Mouse (Mus musculus): ENCODE data around the gene March8.

The March8 gene

DNA sequence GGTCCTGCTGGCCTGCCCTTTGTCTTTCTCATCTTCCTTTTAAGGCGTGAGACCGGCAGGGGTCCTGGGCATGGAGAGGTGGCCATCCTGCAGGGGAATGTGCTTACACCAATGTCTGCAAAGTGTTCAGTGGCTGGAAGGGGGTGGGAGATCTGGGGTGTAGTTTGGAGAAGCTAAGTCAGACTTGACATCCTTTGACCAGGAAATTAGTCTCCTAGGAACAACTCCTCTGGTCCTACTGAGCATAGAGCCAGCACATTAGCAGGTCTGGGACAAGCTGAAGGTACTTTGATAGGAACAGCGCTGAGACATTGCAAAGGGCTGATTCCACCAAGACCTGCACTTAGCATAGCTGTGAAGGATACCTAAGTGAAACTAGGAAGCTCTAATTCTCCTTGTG lies 73.9 kb downstream of the March8 start:
- no peak for DNase-seq (ENCODE audit: low spot score)

DNA sequence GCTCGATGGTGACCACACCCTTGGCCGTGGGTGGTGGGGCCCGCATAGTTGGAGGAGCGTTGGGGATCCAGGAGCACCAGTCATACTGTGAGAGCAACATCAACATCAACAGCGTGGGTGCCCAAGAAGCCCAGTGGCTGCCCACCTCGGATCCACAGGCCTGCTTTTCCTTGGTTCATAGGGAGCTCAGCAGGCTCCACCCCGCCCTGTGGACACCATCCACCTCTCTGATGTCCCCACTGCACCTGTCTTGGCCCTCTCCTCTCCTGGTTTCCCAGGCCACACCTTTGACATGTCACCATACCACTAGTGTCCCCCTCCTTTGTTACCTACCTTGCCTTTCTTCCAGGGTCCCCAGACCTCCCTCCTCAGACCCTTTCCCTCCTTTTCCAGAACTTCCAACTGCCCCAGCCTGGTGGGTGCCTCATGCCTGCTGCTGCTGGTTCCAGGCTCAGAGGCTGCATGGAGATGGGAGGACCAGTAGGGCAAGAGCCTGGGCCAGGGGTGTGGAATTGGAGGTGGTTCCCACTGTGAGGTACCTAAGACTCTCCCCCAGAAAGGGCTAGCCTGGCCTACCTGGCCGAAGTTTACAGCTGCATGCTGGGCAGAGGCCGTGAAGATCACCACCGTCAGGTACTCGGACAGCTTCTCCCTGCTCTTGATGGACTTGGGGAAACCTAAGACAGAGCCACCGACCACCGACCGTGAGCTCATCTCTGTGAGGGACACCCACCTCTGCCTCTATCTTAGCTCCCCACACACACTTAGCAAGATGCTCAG lies 74.9 kb downstream of the March8 start:
- no peak for DNase-seq (ENCODE audit: low spot score)

DNA sequence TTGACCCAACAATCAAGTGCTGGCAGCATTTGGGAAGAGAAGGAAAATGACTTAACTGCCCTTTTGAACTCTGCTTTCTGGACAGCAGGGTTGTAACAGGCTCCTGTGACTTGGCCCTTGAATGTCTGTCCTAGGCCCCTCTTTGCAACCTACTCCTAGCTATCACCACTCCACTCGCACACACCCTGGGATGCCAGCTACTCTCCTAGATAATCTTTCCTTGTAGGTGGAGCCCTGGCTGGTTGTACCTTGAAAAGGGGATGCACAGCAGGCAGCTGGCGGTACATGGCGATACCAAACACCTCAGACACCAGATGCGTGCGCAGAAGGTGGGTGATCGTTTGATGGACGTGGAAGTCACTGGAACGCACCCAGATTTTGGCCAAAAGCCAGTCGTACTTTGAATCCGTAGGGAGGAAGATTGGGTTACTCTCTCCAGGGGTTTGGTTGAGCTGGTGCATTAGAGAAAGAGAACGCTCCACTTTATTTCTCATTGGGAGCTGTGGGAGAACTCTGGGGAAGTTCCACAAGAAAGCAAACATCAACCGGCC lies 77.4 kb downstream of the March8 start:
- DNase-seq (ENCODE audit: low spot score): no peak

DNA sequence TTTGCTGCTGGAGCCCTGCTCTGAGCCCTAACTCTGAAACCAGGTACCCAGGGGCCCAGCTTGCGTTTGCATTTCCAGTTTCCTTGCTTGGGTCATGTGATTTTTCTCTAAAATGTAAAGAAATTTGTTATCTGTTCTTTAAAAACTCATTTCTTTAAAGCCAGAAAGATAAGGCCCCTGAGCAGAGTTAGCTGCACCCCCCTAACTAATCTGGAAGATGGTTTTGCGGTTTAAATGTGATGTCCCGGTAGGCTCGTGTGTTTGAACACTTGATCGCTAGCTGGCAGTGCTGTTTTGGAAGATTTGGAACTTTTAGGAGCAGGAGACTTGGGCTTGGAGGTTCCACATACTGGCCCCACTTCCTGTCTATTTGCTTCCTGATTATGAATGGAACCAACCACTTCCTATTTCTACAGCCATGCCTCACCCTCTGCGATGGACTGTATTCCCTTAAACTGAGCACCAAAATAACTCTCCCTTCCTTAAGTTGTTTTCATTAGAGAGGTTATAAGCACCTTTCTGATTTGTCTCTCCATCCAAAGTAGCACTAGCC lies 78.3 kb downstream of the March8 start:
- DNase-seq (ENCODE audit: low spot score): no peak

DNA sequence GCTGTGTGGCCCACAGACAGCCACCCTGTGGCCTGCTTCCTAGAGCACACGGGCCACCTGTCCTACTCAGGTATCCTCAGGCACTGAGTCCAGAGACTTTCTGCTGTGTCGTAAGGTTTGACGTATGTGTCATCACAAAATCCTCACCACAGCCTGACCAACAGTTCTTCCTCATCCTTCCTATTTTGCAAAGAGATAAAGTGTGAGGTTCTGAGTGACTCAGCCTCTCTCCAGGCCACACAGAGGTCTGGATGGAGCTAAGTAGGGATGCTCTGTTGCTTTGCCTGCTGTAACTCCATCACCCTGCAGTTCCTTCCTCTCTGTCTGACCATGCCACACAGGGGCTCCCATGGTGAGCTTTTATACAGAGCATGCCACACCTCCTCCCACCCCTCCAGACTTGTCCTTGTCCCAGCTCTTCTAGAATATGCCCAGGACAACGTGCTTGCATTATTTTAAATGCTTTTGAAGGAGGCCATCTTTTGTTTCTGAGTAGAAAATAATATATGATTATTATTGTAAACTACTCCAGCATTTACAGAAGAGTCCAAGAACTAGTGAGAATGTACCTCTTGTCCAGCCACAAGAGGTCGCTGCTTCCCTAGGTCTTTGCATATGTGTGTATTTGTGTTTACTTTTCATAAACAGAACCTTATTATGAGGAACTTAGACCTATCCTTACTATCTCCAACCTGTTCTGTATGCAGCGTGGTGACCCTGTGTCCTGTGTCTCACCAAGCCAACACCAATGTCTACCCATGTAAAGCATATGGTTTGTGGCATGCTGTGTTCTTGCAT lies 79.9 kb downstream of the March8 start:
- DNase-seq (ENCODE audit: low spot score): peak; percentile 36

DNA sequence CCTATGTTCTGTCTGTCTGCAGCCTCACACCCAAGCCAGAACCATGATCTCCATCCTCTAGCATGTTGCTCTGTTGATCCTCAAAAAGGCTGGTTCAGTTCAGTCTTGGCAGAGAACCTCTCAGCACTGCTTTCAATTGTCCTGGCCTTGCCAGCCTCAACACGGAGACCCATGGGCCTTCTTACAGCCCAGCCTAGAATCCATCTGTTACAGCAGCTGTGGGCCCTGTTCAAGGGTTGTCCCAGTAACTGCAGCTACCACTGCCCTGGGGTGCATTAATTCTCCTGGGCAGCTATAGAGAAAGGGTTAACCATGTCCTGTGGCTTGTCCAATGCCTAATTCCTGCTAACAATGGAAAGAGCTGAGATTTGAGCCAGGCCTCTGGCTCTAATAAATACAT lies 80.7 kb downstream of the March8 start:
- no peak for DNase-seq (ENCODE audit: low spot score)

DNA sequence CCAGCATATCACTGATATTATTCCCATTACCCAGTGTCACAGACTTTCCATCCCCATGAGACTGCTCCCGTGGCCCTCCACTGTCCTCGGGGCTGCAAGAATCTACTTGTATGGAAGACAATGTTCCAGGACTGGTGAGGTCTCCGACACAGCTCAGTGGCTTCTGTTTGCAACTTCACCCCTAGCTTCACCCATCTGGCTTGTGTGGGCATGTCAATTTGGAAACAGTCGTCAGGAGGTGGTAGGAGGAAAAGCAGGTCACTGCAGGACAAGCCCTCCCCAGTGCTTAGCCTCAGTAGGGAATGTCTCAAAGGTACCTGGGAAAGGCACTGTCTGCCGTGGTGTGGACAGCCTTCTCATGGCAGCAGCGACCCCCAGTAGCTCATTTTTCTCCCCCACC lies 81.9 kb downstream of the March8 start:
- DNase-seq (ENCODE audit: low spot score): no peak

DNA sequence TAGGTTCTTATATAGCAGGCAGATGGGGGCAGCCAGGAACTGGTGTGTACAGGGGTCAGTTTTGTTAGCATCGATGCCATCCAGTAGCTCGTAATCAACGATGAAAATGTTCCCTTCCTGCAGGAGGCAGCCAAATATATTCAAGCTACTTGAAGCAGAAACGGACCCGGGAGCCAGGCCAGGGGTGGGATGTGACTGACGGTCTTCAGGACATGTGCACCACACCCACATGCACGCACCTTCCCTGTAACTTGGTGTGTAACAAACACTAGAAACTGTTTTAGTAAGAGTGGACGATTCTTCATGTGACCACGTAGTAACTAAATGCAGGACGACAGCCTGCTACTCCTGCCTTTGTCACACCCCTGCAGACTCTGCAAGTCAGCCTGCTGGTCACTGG lies 82.4 kb downstream of the March8 start:
- no peak for DNase-seq (ENCODE audit: low spot score)

DNA sequence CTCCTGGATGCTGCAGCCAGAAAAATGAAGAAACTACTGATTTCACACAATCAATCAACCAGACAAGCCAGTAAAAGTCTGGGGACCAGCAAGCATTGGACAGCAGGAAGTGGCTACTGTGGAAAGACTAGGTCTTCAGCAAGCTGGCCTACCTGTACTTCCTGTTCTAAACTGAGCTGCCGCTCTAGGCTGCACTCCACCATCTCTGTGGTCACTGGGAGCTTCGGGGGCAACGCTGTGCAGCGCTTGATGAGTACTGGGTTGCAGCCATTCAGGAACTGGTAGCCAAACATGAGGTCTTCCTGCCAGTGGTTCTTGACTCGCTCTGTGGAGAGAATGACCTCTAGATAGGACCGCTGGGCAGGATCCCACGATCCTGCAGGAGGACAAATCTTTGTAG lies 85.2 kb downstream of the March8 start:
- DNase-seq (ENCODE audit: low spot score): no peak

DNA sequence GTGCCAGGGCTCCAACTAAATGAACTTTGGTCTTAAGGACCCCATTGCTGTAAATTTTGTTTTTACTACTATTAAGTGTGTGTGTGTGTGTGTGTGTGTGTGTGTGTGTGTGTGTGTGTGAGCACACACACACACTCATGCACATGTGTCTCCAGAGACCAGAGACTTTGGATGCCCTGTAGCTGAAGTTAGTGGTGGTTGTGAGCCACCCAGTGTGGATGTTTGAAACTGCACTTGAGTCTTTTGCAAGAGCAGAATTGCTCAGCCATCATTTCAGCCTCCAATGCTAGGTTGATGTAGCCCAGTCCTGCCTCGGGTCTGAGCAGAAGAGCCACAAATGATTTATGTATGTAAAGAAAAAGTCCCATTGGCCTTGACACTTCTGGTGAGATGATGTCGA lies 85.8 kb downstream of the March8 start:
- peak; percentile 67 for DNase-seq (ENCODE audit: low spot score)

DNA sequence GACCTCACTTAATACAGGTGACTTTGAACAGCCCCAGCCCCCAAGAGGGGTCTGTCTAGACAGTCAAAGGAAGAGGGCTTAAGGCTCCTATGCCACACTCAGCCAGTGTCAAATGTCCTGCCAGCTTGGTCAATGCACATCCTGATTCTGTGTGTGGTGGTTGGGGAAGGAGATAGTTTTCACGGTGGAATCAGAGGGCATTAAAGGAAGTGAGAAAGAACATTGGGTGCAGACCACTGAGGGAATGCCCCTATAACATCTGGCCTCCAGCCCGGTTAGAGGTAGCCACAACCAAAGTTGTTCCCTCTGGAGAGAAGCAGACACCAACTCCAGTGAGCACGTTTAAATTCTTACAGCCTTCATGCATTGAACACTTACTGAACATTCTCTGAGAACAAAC lies 89.7 kb downstream of the March8 start:
- no peak for DNase-seq (ENCODE audit: low spot score)

DNA sequence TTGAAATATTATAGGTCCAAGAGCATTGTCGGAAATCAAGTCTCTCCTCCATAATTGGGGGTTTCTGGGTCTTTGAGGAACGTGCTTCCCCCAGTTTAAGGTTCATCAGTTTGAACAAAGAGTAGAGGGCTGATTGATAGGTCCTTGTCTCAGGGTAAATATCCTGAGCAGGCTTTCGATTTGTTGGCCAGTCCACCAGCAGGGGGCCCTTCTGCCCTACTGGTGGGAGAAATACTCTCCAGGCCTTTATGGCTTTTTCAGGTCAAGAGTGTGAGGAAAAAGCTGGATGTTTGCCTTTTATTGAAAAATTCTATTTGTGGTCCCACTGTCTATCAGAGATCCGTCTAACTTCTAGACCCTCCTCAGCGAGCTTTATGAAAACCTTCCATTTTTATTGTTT lies 90.5 kb downstream of the March8 start:
- DNase-seq (ENCODE audit: low spot score): peak; percentile 33

DNA sequence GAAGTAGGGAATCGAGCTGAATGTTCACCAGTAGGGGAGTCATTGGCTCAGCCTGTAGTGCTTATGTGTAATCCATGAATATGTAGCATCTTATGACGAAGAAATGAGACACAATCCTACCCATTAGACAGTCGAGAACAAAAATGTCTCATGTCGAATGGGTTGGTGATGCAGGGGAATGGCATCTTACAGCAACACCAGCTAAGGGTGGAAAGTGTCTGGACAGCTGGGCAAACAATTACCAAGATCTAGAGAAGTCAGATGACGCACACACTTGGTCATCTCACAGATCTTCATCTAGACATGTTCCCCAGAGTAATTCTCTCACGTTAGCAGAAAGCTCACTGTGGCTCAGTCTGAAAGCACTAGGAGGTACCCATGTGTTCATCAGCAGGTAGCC lies 101.0 kb downstream of the March8 start:
- DNase-seq (ENCODE audit: low spot score): no peak

DNA sequence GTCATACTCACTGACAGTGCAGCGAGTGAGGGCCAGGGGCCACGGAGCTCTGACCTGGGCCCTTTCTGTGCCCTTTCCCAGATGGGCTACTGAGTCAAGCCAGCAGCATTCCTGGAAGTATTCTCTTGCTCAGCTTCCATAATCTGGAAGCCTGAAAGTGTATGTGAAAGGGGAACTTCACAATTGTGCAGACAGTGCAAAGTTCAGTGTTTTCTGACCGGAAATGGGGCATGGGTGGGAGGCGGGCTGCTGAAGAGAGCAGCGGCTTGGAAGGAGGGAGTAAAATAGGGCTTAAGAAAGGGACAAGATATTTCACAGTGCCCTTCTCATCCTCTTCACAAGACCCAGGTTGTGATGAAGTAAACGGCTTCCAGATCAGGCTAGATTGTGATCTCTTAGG lies 101.7 kb downstream of the March8 start:
- no peak for DNase-seq (ENCODE audit: low spot score)

DNA sequence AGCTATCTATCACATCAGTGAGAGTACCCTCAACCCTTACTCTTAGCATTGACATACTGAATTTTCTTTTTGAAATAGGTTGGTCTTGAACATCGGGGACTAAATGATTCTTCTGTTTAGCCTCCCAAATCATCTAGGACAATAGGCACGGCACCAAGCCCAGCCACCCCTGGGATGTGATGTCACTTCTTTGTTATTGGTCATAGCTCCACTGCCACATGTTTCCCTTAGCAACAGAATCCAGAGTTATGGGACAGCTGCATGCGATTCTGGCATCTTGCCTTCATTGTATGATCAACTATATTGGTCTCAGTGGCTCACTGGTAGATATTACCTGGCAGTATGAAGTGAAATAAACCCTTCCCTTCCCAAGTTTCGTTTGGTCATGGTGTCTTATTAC lies 102.6 kb downstream of the March8 start:
- DNase-seq (ENCODE audit: low spot score): no peak

DNA sequence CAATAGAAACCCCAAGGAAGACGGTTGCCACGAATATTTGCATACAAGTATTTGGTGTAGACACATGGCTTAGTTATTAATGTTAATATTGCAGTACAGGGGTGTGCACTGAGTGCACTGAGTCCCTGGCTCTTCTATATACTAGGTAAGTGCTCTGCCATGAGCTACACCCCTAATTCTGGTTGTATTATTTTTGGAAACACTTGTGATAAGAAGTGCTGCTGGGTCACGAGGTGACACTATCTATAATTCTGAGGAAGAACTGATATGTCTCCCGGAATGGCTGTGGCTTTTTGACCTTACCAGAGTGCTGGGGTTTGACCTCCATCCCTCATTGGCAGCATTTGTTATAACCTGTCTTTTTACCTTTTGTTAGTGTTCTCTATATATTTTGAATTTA lies 103.0 kb downstream of the March8 start:
- no peak for DNase-seq (ENCODE audit: low spot score)

DNA sequence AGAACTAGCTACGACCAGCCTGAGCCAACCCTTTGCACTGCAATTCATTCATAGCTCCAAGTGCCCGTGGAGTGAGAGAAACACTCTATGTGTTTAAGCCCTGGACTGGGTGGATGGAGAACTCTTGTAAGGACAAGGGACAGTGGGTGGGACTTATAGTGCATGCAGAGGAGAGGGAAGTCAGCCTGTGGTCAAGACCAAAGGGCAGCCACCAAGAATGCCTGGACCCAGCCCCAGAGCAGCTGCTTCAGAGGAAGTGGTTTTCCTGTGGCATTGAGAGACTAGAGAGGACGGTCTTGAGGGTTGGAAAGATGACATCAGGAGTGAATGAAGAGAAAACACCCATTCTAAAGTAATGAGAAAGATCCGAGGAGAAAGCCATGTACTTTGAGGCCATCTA lies 118.0 kb downstream of the March8 start:
- no peak for DNase-seq (ENCODE audit: low spot score)

DNA sequence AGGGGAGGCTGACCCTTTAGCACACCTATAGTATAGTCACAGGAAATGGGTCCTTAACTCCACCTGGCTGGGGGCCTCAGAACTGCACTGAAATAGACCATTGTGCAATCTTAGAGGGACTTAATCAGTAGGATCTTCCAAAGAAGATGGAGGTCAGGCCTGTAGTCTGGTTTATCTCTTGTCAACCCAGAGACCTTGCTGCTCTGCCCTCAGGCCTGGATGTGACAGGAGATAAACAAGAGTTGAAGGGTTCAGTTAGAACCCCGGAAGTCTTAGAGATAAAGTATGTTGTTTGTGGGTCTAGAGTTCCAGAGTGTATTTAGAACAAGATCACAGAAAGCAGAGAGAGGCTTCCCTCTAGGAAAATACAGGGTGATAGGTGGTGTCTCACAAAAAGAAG lies 118.7 kb downstream of the March8 start:
- DNase-seq (ENCODE audit: low spot score): no peak

DNA sequence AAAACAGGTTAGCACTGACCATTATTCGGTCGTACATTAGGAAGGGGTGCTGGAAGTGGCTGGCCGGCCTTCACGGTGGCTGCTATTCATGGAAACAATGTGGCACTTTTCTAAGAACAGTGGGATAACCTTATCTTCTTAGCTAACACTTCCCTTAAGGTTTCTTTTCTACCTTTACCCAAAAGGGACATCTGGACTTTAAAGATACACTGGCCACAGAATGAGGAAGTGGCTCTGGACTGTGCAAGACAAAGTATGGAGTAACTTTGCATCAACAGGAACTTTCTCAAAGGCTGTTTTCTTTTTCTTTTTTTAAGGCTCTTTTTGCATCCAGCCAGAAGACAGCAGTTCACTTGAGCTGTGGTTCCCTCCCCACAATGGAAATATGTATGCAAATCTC lies 120.9 kb downstream of the March8 start:
- no peak for DNase-seq (ENCODE audit: low spot score)

Data from adipocyte (in vitro differentiated cells).